Mouse (Mus musculus) liver, postnatal 0 days (tissue): ENCODE measurements around the gene Map10.

Experiments used
- CTCF ChIP-seq: sonication (generic); IDR thresholded peaks from 2 replicates; pipeline ENCODE4 v1.5.1; 2016; ENCODE audit warnings: antibody characterized with exemption, low read depth
- EP300 ChIP-seq: IDR thresholded peaks from 2 replicates; pipeline ENCODE4 v1.6.1; 2016; ENCODE audit warnings: antibody characterized with exemption, low read depth, mild to moderate bottlenecking

DNA sequence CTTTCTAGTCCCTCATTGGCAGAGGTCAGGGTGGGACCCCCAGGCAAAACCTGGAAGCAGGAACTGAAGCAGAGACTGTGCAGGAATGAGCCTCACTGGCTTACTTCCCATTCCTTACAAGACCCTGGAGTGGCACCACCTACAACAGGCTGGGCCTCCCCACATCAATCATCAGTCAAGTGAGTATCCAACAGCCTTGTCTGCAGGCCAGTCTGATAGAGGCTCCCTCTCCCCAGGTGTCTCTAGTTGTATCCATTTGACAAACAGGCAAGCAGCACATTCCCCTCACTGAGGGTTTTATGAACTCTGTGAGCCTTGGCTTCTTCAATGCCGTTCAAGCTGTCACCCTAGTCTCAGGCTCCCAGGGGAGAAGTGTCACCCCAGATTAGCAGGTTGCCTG is 40.8 kb upstream of the Map10 start:
- TF ChIP-seq EP300 (no peak), CTCF (no peak)
